Mouse (Mus musculus) heart, embryonic 12.5 days (tissue): ENCODE results near the gene Nms. TPM values are rescaled to one million over a fixed set of nuclear protein-coding genes. Genes with fewer than 3 reads are reported as not detected.

ENCODE experiments used
- ATAC-seq: fragments of 200-750 bp; cut with Nextera tagmentation; 2 replicates; pipeline ENCODE4 v1.8.0; 2017; ENCODE audit warnings: moderate TSS enrichment, moderate library complexity; ENCODE audit not compliant: insufficient number of reproducible peaks, low FRiP score
- H3K27ac ChIP-seq: fragments of 300-500 bp; sonication (generic); 2 replicates; pipeline ENCODE4 v1.5.1; 2016; ENCODE audit warnings: mild to moderate bottlenecking, moderate library complexity; ENCODE audit not compliant: poor library complexity, severe bottlenecking
- H3K27me3 ChIP-seq: fragments of 300-500 bp; sonication (generic); replicated peaks from 2 replicates; pipeline ENCODE4 v1.6.1; 2016; ENCODE audit warnings: mild to moderate bottlenecking, moderate library complexity
- H3K36me3 ChIP-seq: fragments of 300-500 bp; sonication (generic); 2 replicates; pipeline ENCODE4 v1.6.1; 2016; ENCODE audit warnings: mild to moderate bottlenecking, moderate library complexity
- H3K4me1 ChIP-seq: fragments of 300-500 bp; sonication (generic); replicated peaks from 2 replicates; pipeline ENCODE4 v1.6.1; 2016; ENCODE audit warnings: mild to moderate bottlenecking
- H3K4me2 ChIP-seq: fragments of 300-500 bp; sonication (generic); 2 replicates; pipeline ENCODE4 v1.6.1; 2016; ENCODE audit warnings: mild to moderate bottlenecking, moderate library complexity
- H3K4me3 ChIP-seq: fragments of 300-500 bp; sonication (generic); 2 replicates; pipeline ENCODE4 v1.5.1; 2016; ENCODE audit warnings: mild to moderate bottlenecking
- H3K9ac ChIP-seq: fragments of 300-500 bp; sonication (generic); 2 replicates; pipeline ENCODE4 v1.6.1; 2016; ENCODE audit warnings: mild to moderate bottlenecking, moderate library complexity
- H3K9me3 ChIP-seq: fragments of 300-500 bp; sonication (generic); replicated peaks from 2 replicates; pipeline ENCODE4 v1.6.1; 2016; ENCODE audit warnings: mild to moderate bottlenecking, moderate library complexity
- WGBS: fragments of 180-500 bp; shearing (Covaris S2); methylation state at CpG from one replicate; pipeline ENCODE4 v1.1.7; 2016; 5-methylcytosine and 5-hydroxymethylcytosine counted together
- polyA plus RNA-seq: library from polyadenylated mRNA; unstranded; fragments of >200 nt; fragmentation: Nextera tagmentation; extraction: Ambion mirVana; gene quantifications from 2 replicates; pipeline ENCODE4 v1.2.1, GENCODE M21; 2016

The Nms gene
- polyA plus RNA-seq, 1 experiment from 2014 or later: not detected

DNA sequence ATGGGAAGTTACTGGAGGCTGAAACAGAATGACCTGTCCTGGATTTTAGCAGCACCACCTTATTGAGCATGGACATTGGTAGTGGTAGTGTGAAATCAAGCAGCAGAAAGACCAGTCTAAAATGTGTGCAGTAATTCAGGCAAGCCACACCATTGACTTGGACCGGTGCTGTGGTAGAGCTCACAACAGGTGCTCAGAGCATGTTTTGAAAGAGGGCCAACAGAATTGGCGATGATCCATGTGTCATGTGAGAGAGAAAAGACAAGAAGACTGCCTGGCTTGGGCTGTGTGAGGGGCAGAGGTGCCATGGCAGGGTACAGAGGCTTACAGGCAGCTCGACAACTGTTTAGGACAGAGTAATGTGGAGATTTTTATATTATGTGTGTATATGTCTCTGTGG, 53.4 kb downstream of the Nms start:
- no peaks in the 10 kb centered on the region for H3K27me3 ChIP-seq
- ATAC-seq: no peak
- no peak overlapping the region for H3K9ac ChIP-seq
- no peak overlapping the region for H3K27ac ChIP-seq
- H3K4me1 ChIP-seq: peaks cover 17% of the 10 kb centered on the region
- H3K9me3 ChIP-seq: no peaks in the 10 kb centered on the region
- peaks cover 56% of the 10 kb centered on the region for H3K36me3 ChIP-seq
- WGBS: 90% methylated on average over 3 of the region's 3 CpGs
- H3K4me2 ChIP-seq: no peak overlapping the region
- H3K4me3 ChIP-seq: no peak overlapping the region

Other genes with a start within 250 kb of the Nms start
- 1.0 TPM in 2 replicates for gene Lonrf2, start 102.4 kb upstream of the Nms start, polyA plus RNA-seq
- gene Chst10, start 41.0 kb upstream of the Nms start, polyA plus RNA-seq: 2.9 and 3.6 TPM in 2 replicates
- gene Pdcl3, start 46.5 kb downstream of the Nms start, polyA plus RNA-seq: 149 and 168 TPM in 2 replicates